Mouse (Mus musculus) erythroblast, embryonic 14.5 days (primary cell): ENCODE data around the gene Foxp1.

ENCODE experiments used
- GATA1 ChIP-seq: IDR thresholded peaks from 2 replicates; pipeline ENCODE4 v1.6.1; 2012; ENCODE audit warnings: low read length, inconsistent platforms, mixed read lengths
- TAL1 ChIP-seq: IDR thresholded peaks from 3 replicates; pipeline ENCODE4 v1.6.1; 2012; ENCODE audit warnings: low read length, inconsistent platforms, mixed read lengths

DNA sequence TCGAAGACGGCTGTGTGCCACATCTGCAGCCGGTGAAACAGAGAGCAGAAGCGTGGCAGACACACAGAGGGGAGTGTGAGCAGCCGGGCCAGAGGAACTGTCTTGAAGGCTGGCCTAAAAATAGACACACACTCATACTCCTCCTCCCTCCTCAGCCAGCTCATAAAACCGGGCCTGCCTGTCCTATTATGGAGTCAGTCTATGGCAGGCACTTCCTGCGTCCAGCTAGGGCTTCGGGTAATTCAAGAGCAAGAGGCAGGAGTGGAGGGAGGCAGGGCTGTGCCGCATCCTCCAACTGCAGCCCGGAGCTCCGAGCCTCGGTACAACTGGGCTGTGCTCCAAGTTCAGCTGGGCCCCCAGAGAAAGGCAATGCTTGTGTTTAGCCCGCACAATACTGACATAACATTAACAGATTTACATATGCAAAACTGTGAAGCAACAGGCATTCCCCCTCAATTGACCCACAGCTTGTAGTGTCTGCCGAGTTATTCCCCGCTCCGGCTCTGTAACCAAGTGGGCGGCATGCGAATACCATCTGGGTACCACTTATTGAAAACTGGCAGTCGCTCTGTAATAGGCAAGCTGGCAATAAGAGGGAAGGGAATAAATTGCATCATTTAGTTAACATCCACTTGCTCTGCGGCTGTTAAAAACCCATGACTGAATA, 37.2 kb downstream of the Foxp1 start:
- TF ChIP-seq TAL1 (no peak), GATA1 (no peak)
